Mouse (Mus musculus) layer of hippocampus, adult 8-10 months (tissue): ENCODE measurements around the gene Rps6ka5. TPM values are rescaled to one million over a fixed set of nuclear protein-coding genes. Genes with fewer than 3 reads are reported as not detected.

Experiments used
- DNase-seq, 2 experiments: peaks; one replicate each; pipeline ENCODE4 v3.0.0; 2022; ENCODE audit warnings: low spot score in 2 of 2
- total RNA-seq, 4 experiments: library from RNA; stranded (reverse); gene quantifications; 2 replicates each; pipeline ENCODE4 v1.2.4; 2022

The Rps6ka5 gene
- total RNA-seq, 4 experiments from 2014 or later: 25.7 to 28.7 (median 27.5) TPM

DNA sequence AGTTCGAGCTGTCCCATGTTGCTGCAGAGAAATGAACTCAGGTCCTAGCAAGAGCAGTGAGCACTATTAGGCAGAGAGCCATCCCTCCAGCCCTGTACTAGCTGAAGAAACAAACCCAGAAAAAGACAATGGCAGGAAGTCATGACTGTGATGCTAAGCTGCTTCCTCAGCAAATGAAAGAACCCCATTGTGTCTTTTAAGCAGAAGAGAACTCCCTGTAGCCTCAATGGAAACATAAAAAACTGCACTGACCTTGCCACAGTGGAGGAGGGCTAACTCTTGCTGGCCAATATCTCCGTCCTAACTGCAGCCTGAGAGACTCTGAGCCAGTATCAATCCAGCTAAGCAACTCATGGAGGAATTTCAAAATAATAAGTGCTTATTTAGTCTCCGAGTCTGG is 192.8 kb downstream of the Rps6ka5 start:
- DNase-seq: no peak

DNA sequence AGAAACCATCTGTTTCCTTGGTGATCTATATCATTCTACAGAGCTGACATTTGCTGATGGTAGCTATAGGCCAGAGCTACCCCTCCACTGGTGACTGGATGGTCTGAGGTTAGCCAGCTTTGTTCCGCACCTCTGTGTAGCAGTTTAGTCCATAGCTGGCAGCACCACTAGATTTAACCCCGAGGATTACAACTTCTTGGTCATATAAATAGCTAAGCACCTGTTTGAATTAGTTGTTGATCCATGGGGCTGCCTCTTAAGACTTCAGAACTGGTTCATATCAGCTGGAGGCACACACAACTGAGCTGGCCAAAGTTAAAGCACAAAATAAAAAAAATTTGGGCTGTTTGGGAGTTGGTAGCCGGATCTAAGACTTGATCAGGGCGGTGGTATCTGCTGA is 193.6 kb downstream of the Rps6ka5 start:
- no peak for DNase-seq

DNA sequence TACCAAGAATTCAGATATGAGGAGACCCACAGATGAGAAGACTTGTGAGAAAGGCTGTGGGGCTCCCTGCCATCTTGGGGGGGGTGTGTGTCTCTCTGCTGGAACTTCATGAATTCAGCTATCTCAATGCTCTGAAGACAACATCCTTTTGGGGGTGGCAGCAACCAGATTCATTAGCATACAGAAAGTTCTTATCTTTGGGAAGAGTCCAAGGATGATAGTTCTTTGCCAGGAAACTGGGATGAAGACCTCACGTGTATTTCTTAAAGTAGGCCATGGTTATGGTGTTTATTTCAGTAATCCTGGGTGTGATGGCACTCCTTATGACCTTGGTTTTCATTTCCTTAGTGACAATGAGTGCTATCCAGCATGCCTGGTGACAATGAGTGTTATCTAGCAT is 195.0 kb downstream of the Rps6ka5 start:
- no peak for DNase-seq

DNA sequence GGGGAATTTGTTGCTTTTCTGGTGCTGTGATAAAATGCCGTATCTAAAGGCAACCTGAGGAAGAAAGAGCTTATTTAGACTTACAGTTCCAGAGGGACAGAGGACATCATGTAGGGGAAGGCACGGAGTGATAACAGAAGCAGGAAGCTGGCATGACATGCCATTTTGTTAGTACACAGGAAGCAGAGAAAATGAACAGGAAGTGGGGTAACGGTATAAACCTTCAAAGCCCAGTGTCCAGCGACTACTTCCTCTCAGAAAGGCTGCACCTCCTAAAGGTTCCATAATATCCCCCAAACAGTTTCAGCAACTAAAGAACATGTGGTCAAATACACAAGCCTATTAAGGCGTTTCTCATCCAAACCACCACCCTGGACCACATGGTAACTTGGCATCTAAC is 195.9 kb downstream of the Rps6ka5 start:
- no peak for DNase-seq

DNA sequence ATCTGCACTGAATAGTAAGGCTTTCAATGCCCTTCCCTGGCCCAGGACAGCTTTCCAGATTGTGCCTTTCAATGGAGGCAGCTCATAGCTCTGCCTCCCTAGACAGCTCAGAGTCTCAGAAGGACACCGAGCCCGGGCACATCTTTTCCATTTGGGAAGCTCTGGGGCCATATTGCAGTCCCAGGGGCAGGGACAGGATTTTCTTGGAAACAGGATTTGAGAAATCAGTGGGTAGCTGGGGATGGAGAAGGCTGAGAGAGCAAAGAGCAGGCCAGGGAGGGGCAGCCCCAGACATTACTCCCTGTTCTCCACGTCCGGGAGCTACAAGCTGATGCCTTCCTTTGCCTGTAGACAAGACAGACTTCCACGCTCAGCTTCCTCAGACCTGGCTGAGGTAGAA is 197.1 kb downstream of the Rps6ka5 start:
- no peak for DNase-seq

DNA sequence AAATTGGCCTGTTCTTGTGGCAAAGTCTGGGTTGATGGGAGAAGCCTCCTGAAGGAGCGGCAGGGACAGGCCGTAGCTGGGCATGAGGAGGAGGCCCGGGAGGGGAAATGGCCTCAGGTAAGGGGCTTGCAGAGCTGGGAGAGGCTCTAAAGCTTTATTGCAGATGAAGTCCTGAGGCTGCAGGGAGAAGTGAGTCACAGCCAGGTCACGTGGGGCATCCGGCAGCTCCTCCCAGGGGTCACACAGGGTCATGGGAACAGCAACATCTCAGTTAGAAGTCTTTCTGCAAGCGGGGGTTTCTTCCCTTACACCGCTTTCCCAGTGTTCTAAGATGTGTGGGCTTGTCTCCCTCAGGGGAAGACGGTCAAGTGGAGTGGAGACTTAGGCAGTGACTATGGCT is 197.6 kb downstream of the Rps6ka5 start:
- DNase-seq: no peak

DNA sequence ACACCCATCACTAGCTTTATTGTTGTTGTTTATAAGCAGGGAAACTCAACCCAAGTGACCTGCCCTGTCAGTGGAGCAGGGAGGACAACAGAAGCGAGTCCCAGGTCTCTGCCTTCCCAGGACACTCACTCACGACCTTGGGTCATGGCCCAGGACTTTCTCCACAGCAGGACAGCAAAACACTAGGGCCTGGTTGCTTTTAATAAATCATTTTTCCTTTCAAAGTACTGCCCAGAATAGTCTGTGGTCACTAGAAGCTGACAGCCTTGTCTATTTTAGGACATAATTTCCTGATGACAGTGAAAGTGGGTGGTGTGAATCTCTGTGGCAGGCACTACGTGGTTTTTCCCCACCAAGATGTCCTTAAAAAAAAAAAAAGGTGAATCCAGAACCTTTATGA is 198.5 kb downstream of the Rps6ka5 start:
- DNase-seq: no peak

DNA sequence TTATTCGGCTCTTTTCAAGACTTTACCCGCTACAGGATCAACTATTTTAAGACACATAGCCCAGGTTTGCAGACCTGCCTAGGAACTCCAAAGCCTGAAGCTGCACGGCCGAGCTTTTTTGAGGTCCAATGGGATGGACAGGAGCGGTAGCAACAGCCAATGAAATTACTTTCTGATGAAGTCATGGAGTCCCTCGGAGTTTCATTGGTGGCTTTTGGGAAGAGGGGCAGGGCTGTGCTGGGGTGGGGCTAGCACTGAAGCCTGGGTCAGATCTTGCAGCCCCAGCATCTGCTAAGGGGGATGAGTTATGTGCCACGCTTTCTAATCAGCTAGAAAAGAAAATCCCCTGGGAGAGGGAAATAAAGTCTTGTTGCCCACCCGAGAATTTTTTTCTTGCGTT is 199.0 kb downstream of the Rps6ka5 start:
- DNase-seq: peak; percentile 77 to 87

DNA sequence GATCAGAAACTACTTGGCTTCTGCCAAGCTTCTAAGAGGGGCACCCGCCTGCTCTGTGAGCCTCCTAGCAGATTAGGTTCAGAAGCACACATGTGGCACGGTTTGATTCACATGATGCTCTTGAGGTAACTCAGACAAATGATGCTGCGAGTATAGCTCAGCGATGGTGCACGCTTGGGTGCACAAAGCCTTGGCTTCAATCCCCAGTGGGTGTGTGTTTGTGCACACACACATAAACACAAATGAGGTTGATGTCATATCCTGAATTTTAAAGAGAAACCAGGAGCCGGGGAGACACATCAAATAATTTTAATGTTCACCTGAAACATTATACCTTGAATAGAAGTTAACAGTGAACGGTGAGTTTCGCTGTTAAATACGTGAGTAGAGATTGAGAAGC is 199.5 kb downstream of the Rps6ka5 start:
- no peak for DNase-seq

DNA sequence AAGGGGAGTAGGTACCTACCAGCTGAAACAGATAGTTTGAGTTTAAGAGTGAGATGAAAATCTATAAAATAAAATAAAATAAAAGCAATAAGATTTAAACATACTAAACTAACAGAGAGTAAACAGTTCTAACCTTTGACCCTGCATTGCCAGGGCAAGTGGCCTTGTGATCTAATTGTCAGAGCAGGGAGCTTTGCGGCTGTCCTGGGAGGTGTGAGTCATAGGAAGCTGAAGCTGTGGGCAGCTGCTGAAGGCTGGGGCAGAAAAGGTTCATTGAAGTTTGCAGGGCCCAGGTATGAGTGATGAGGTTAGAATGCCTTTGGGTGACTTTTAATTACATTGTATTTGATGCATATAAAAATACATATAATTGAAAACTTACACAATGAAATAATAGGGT is 200.8 kb downstream of the Rps6ka5 start:
- no peak for DNase-seq

DNA sequence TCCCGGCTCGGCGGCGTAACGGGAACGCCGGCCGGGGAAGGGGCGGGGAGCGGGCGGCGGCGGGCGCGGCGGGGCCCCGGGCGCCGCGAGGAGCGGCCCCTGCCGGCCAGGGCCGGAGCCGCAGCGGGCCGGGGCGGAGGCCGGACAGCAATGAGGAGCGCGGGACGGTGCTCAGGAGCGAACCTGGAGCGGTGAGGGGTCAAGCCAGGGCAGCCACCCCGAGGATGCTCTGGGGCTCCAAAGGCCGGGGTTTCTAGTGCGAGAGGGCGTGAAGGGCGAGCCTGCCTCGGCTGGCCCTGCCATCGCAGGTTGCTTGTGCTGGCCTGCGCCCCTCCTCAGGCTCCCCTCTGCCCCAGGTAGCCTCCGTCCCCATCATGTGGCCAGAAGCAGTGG is 206.0 kb downstream of the Rps6ka5 start, which contains the start of gene Ttc7b:
TSS of gene Ttc7b (minus strand) at position 33 of the 393 bp plus-strand sequence.
- peak in 1 of 2 experiments; percentile 32 for DNase-seq

DNA sequence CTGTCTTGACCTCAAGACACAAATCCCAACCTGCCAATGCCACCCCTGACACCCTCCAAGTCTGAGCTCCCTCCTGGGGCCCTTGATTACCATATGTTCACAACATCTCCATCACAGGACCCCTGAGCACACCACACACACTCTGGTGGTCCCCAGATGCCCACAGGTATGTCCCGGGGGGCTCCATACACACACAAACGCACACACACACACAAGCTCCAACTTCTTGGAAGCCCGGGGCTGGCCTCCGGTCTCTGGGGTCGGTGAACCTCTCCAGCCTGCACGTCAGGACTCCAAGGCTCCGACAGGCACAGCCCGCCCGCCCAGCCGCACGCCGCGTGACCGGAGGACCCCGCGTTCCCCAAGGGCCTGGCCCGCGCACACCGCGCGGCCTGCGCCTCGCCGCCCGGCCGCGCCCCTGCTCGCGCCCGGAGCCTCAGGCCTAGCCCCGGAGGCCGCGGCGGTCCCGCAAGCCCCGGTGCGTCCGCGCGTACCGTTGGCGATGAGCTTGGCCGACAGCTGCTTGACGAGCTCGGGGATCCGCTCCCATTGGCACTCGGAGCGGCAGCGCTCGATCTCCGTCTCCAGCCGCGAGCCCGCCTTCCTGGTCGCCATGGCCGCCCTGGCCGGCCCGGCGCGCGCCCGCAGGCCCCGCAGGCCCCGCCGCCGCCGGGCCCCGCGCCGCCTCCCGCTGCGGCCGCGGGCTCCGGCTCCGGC is 206.5 kb downstream of the Rps6ka5 start:
- DNase-seq: peak in 1 of 2 experiments; percentile 31

DNA sequence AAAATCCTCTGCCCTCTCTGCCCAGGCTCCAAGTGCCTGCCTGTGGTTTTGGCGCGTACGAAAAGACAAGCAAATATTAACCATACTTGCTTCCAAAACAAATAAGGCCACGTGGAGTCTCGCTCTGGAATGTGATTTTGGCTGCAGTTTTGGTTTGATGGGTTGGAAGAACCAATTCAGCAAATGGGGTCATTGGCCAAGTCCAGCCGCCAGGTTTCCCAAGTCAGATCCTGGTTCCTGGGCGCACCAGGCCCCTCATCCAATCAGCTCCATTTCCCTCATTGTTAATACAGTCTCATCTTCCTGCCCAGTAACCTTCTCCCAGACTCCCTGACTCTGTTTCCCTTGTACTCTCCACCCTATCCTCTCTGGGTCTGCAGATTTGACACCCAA is 207.1 kb downstream of the Rps6ka5 start:
- no peak for DNase-seq

DNA sequence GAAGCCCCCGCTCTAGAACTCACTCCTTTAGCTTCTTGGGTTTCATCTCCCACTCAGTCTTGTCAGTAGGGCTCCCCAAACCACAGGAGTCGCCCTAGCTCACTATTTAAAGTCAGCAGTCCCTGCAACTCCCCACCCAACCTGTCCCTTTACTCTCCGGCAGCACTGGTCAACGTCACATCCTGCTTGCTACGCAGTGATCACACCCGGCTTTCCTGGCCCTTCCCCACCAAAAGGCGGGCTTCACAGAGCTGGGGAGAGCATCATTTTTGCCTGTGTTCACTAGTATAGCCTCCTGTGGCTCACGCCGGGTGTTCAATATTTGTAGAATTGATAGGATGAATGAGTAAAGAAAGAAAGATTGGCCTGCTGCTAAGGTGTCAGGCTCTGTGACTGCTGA is 209.4 kb downstream of the Rps6ka5 start:
- no peak for DNase-seq

DNA sequence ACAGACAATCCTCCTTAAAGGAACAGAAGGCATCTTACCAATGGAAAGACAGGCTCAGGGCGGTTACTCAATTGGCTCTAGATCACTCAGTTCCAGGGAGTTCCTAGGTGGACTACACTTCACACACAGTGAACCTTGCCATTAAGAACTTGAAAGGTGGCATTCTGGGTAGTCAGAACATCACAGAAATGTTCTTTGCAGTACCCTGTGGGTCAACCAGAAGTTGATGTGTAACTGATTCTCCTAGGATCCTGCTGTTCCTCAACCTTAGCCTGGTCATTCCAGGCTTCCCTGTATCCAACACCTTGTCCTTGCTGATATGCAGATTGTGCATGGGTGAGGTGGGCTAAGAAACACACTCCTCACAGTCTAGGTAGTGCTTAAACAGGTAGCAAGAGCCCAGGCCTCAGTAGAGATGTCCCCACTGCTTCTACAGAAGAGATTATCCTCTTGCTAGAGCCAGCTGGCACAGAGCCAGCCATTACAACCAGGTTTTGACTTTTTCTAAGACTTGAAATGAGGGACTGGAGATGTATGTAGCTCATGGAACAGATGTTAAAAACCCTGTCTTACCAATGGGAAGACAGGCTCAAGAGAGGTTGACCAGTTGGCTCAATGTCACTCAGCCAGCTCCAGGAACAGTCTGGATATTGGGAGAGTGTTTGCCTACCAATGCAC is 210.5 kb downstream of the Rps6ka5 start:
- DNase-seq: no peak

DNA sequence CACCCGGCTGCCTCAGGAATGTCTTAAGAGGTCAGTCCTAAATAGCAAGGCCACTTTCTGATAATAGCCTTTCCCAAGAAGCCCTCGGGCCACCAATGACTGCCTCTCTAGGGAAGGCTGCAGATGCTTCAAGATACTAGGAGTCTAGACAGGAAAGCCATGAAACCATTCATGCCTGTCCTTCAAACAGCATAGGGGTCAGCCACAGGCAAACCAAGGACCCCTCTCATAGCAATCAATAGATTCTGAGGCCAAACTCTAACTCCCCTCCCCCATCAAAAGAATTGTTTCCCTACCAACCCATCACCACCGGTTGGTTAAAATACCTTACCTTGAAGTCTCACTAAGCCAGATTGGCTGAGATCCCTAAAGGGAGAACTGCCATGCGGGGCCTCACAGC is 211.3 kb downstream of the Rps6ka5 start:
- no peak for DNase-seq

DNA sequence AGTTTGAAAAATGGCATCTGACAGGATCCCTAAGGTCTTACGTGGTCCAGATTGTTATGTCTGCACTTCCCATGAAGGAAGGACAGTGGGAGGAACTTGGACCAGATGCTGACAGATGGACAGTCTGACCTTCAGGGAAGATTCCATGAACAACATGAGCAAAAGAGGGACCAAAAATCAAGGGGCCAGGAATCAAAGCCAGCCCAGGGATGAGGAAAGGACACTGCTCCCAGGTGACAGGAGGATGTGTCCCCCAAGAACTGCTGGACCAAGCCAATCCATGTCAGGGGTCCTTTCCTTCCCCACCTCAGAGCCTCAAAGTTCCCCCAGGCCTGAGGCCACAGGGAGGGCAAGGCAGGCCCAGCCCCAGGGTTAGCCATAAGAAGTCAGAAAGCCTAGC is 212.2 kb downstream of the Rps6ka5 start:
- DNase-seq: no peak

DNA sequence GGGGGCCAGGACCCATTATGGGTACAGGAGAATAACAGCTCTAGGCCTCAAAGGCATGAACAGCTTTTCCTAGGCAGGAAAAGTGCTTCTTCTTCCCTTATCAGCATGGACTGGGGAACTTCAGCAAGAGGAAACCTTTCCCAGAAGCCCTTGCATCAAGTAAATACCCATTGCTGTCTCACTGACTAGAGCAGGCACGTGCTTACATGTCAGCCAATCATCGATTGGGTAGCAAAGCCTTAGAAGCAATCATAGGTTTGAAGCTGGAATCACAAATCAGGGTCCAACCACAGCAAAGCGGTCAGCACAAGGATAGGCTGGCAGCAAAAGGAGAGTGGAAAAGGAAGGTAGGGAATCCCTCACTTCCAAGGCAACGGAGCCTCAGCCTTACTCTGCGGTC is 213.7 kb downstream of the Rps6ka5 start:
- no peak for DNase-seq

DNA sequence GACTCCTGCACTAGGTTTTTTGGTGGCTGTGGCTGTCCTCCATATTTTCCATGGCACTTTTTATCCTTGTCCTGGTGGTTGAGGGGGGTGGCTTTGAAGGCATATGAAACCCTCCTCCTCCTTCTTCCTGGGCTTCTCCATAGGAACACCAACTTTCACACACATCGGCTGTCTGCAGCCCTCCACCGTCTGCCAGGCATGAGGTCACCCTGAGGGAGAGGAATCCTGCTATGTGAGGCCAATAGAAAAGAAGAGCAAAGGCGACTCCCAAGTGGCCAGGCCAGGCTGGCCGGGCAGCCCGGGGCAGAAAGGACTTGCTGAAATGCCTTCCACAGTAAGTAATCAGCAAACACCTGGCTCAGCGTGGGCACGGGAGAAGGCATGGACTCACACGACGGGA is 214.1 kb downstream of the Rps6ka5 start:
- DNase-seq: no peak

DNA sequence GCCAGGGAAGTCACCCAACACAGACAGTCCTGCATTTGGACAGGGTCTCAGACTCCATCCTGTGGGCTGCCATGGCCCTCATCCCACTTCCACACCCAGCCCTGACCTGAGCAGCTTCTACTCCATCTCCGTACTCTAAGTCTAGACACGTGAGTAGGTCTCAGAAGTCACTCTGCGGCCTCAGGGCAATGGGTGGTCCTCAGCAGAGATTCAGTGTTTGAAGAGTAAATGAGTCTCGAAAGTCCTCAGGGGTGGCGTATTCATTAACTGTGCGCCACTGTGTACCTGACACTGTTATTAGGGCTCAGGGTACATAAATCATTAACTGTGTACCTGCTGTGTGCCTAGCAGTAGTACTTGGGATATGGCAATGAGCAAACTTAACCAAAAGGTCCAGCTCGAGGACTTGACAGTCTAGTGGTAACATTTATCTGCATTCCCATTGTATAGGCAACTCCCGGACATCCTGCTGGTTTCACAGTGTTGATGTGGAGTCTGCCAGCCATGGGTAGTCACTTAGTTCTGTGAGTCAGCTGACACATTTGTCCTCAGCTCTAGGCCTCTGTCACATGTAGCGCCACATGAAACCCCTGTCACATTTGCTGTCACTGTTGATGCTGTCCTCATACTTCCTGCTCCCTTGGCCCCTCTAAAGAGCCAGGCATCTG is 217.0 kb downstream of the Rps6ka5 start:
- DNase-seq: no peak

DNA sequence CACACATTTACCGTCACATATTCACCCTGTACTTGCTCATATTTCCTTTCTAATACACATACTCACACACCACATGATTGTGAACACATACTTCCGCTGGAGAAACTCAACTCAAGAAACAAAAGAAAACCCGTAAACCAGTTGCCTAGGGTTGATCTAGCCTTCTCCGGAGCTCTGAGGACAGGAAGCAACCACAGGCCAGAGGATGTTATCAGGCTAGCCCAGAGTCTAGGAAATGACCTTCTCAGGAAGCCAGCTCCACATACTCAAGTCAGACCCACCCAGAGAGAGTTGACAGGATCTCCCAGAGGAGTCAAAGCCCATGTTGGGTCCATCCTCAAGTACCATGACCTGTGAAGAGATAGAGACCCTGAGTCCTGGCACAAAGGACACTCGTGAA is 218.1 kb downstream of the Rps6ka5 start:
- no peak for DNase-seq

DNA sequence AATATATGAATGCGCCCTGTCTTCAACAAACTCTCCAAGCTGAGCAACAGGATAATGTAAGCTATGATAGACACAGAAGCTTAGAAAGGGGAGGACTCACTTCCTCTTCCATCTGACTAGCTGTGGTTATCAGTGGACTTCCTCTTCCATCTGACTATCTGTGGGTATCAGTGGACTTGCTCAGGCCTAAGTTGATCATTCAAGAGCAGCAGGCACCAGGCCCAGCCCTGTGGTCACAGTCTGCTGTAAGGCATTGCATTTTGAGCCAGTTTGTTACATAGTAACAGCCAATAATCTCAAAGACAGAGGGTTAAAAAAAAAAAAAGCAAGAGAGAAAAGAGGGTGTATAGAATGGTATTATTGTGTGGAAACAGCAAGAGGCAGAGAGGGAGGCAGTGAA is 221.3 kb downstream of the Rps6ka5 start:
- no peak for DNase-seq

DNA sequence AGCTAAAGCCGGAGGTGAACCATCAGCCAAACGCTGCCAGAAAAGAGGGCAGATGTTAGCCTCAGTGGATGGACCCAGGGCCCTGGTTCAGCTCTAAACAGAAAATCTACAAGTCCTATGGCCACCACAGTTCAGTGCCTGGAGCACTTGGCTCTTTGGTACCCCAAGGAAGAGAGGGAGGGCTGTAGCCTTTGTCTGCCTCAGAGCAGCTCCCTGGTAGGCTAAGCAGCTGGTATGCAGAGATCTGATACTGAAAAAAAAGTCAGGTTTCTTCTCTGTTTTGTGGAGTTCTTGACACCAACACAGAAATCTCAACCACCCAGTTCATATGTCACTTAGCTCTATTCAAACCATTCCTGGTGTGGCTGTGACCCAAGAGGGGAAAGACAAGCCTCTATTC is 222.2 kb downstream of the Rps6ka5 start:
- no peak for DNase-seq
